Mouse (Mus musculus) testis, postnatal 14 days (tissue): Measurements from ENCODE around the gene Rhox4a2.
"Not testable (repeated sequence)": the region's sequence is repeated elsewhere in the genome, so short reads cannot be mapped to it uniquely, and the experiment has no call there.

Experiments used
- DNase-seq: peaks from one replicate; pipeline ENCODE4 v3.0.0; 2021; ENCODE audit warnings: low spot score

Gene Rhox4a2

GRCm38 (mm10) chrX:37390548-37390947 is at the start of gene Rhox4a2:
Gene Rhox4a2 (plus strand): TSS chrX:37390848.
- not testable (repeated sequence) for DNase-seq

GRCm38 (mm10) chrX:37379728-37380127 is 10.9 kb upstream of the Rhox4a2 start, which contains the start of gene Rhox3a2:
Gene Rhox3a2 (plus strand): TSS chrX:37380028.
- DNase-seq: not testable (repeated sequence)

GRCm38 (mm10) chrX:37411767-37412166 is 21.1 kb downstream of the Rhox4a2 start, which contains the start of gene Rhox2b:
Gene Rhox2b (plus strand): TSS chrX:37412067.
- DNase-seq: not testable (repeated sequence)

DNA sequence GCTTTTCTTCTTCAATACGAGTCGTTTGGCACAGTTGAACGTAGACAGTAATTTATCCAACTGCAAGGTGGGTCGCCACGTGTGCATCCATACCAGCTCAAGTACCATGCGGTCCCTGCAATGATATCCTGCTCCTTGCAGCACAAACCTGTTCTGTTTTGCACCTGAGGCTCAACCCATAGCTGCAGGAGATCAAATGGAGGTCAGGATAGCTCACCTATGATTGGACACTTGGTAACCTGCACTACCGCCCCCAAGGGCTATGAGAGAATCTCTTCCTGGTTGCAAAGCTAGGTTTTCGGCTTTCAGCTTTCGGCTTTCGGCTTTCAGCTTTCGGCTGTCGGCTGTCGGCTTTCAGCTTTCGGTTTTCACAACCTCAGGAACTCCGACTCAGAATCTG is 41.5 kb downstream of the Rhox4a2 start, which contains the start of gene Rhox4b:
Gene Rhox4b, plus strand, starts transcription at position 301 of the 400 bp plus-strand sequence.
- not testable (repeated sequence) for DNase-seq
